Mouse (Mus musculus) forebrain, embryonic 14.5 days (tissue): ENCODE results near the gene Alg14. TPM values are rescaled to one million over a fixed set of nuclear protein-coding genes. Genes with fewer than 3 reads are reported as not detected.

Experiments
- ATAC-seq: fragments of 200-750 bp; cut with Nextera tagmentation; 2 replicates; pipeline ENCODE4 v1.8.0; 2017; ENCODE audit warnings: mild to moderate bottlenecking, moderate library complexity
- DNase-seq: peaks from one replicate; pipeline ENCODE4 v3.0.0-alpha.2; 2015; ENCODE audit warnings: low spot score
- H3K27ac ChIP-seq: fragments of 300-500 bp; sonication (generic); 2 replicates; pipeline ENCODE4 v1.5.1; 2014; ENCODE audit warnings: low read depth, mild to moderate bottlenecking, control low read depth, low read length, moderate library complexity
- H3K27me3 ChIP-seq: fragments of 300-500 bp; sonication (generic); replicated peaks from 2 replicates; pipeline ENCODE4 v1.6.1; 2014; ENCODE audit warnings: low read length, control low read depth, mixed read lengths; ENCODE audit not compliant: control insufficient read depth, insufficient read depth
- H3K36me3 ChIP-seq: fragments of 300-500 bp; sonication (generic); 2 replicates; pipeline ENCODE4 v1.6.1; 2014; ENCODE audit warnings: low read length, control low read depth; ENCODE audit not compliant: control insufficient read depth, insufficient read depth
- H3K4me1 ChIP-seq: fragments of 300-500 bp; sonication (generic); 2 replicates; pipeline ENCODE4 v1.6.1; 2014; ENCODE audit warnings: antibody characterized with exemption, low read length, control low read depth; ENCODE audit not compliant: control insufficient read depth, insufficient read depth
- H3K4me2 ChIP-seq: fragments of 300-500 bp; sonication (generic); 2 replicates; pipeline ENCODE4 v1.6.1; 2014; ENCODE audit warnings: mild to moderate bottlenecking, control low read depth, low read length
- H3K4me3 ChIP-seq: fragments of 300-500 bp; sonication (generic); 2 replicates; pipeline ENCODE4 v1.5.1; 2014; ENCODE audit warnings: low read depth, low read length, control low read depth
- H3K9ac ChIP-seq: fragments of 300-500 bp; sonication (generic); 2 replicates; pipeline ENCODE4 v1.6.1; 2014; ENCODE audit warnings: mild to moderate bottlenecking, low read length, control low read depth, moderate library complexity
- H3K9me3 ChIP-seq: fragments of 300-500 bp; sonication (generic); replicated peaks from 2 replicates; pipeline ENCODE4 v1.6.1; 2016; ENCODE audit warnings: low read length, control low read depth, mixed read lengths; ENCODE audit not compliant: control insufficient read depth
- WGBS: fragments of 180-500 bp; shearing (Covaris S2); extraction: QIAGEN DNeasy Blood & Tissue Kit; methylation state at CpG from one replicate; pipeline ENCODE4 v1.1.7; 2014; 5-methylcytosine and 5-hydroxymethylcytosine counted together
- polyA plus RNA-seq: library from polyadenylated mRNA; unstranded; fragments of >200 nt; fragmentation: Nextera tagmentation; extraction: Ambion mirVana; gene quantifications from 2 replicates; pipeline ENCODE4 v1.2.1, GENCODE M21; 2014

Alg14 gene
- polyA plus RNA-seq, 1 experiment from 2014 or later = 40.9 TPM

DNA sequence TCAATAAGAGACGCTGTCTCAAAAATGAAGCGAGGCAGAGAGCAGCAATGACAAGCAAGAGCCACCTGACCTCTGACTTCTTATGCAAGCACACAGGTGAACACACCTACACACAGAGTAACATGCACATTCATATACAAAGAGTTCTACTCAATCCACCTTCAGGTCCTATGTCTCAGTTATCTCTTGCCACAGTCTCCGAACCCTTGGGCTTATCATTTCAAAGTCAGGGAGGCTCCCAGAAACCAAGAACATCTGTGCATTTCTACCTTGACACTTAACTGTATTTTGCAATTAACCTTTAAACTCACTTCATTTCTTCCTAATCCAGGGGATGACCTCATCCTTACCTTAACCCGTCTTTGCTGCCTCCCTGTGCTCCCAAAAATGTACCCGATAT is 24.3 kb upstream of the Alg14 start:
- Histone ChIP-seq H3K9ac (no peak overlapping the region), H3K4me3 (no peak overlapping the region), H3K27me3 (peaks cover 6% of the 10 kb centered on the region), H3K4me1 (no peaks in the 10 kb centered on the region), H3K9me3 (no peaks in the 10 kb centered on the region), H3K4me2 (no peak overlapping the region), H3K36me3 (no peaks in the 10 kb centered on the region), H3K27ac (no peak overlapping the region)
- no peak for DNase-seq
- ATAC-seq = no peak
- 87% methylated on average over 5 of the region's 5 CpGs for WGBS

DNA sequence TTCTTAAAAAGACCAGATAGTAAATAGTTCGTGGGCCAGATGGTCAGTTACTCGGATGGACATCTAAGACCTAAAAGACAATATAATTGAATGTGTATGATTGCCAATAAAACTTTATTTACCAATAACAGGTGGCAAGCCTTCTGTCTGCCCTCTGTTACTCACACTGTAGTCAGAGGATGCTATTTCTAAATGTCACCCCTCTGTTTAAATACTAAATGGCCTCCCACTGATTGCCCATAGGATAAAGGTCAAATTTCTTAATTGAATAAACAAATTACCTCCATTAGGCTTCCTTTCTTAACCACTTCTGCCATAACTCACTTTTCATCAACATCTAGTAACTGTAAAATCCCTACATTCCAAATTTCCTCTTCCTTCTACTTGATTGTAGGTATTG is 19.0 kb upstream of the Alg14 start:
- Histone ChIP-seq H3K27ac (no peak overlapping the region), H3K4me1 (no peaks in the 10 kb centered on the region), H3K36me3 (no peaks in the 10 kb centered on the region), H3K27me3 (no peaks in the 10 kb centered on the region), H3K4me3 (no peak overlapping the region), H3K9me3 (no peaks in the 10 kb centered on the region), H3K9ac (no peak overlapping the region), H3K4me2 (no peak overlapping the region)
- no peak for DNase-seq
- WGBS = 86% methylated on average over 2 of the region's 2 CpGs
- no peak for ATAC-seq

DNA sequence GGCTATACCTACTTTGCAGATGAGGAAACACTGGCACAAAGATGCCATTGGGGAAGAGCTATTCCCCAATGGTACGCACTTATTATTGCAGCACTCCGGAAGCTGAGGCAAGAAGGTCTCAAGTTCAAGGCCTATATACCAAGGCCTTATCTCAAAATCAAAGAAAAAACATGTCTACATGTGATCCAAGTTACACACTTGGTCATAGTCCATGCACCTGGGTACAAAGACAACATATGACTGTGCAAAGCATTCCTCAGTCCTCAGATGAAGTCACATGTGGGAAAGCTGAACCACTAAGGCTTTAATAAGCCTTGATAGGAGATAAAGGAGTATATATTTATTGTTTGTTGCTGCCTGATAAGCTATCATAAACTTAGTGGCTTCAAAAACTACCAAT is 17.6 kb upstream of the Alg14 start:
- no peak for ATAC-seq
- WGBS = 98% methylated on average over 2 of the region's 2 CpGs
- H3K27me3 ChIP-seq = no peaks in the 10 kb centered on the region
- no peaks in the 10 kb centered on the region for H3K36me3 ChIP-seq
- H3K4me3 ChIP-seq = no peak overlapping the region
- H3K4me2 ChIP-seq = no peak overlapping the region
- DNase-seq = no peak
- no peaks in the 10 kb centered on the region for H3K9me3 ChIP-seq
- H3K9ac ChIP-seq = no peak overlapping the region
- H3K27ac ChIP-seq = no peak overlapping the region
- H3K4me1 ChIP-seq = no peaks in the 10 kb centered on the region

DNA sequence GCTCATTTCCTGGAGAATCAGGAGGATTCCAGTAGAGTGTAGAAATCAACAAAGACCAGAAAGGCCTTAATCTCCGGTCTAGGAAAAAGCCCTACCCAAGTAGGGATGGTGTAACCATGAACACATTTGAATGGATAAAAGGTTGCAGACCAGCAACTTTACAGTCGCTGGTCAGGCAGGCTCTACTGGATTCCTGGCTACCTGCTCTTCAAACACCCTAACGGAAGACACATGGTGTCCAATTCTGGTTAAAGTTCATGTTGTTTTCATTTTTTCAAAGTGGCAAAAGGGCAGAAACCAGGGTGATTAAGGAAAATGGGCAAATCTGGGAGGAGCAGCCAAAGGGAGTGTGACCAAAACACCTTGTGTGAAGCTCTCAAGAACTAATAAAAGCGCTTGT is 14.6 kb upstream of the Alg14 start:
- WGBS = 90% methylated on average over 4 of the region's 4 CpGs
- ATAC-seq = no peak
- Histone ChIP-seq H3K9me3 (no peaks in the 10 kb centered on the region), H3K4me2 (no peak overlapping the region), H3K9ac (no peak overlapping the region), H3K27ac (no peak overlapping the region), H3K27me3 (no peaks in the 10 kb centered on the region), H3K36me3 (no peaks in the 10 kb centered on the region), H3K4me3 (no peak overlapping the region), H3K4me1 (no peaks in the 10 kb centered on the region)
- DNase-seq = no peak

DNA sequence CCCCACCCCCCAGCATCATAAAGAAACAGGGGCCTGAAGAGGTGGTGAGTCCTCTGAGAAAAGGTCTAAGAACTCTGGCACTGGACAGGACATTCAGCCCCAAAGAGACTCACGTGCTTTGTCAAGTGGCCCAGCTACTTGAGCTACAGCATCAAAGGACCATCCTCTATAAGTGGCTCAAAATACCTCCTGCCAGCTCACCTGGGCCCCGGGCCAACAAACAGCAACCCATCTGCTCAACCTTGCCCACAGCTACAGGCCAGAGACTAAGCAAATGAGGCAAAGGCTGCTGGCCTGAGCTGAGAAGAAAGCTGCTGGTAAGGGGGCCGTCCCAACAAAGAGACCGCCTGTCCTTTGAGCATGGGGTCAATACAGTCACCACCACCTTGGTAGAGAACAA is 14.0 kb upstream of the Alg14 start:
- no peak overlapping the region for H3K4me2 ChIP-seq
- H3K4me3 ChIP-seq = no peak overlapping the region
- no peaks in the 10 kb centered on the region for H3K4me1 ChIP-seq
- DNase-seq (no peak), ATAC-seq (no peak)
- H3K27me3 ChIP-seq = no peaks in the 10 kb centered on the region
- H3K36me3 ChIP-seq = no peaks in the 10 kb centered on the region
- 88% methylated on average over 4 of the region's 4 CpGs for WGBS
- H3K27ac ChIP-seq = no peak overlapping the region
- no peak overlapping the region for H3K9ac ChIP-seq
- no peaks in the 10 kb centered on the region for H3K9me3 ChIP-seq

DNA sequence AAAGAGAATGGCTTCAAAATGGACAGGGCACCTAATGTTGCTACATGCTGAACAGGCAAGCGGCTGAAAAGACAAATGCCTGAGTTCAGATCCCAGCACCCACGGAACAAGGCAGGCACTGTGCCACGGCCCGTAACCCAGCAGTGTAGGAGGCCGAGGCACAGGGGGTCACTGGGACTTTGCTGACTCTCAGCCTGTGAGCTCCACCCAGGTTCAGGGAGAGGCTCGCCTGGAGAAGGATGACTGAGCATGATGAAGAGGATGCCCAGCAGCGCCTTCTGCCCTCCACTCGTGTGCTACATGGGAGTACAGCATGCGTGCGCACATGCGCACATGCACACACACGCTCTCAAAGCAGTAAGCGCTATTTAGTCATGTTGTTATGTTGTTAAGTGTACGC is 11.9 kb upstream of the Alg14 start:
- Histone ChIP-seq H3K4me2 (no peak overlapping the region), H3K4me1 (no peaks in the 10 kb centered on the region), H3K36me3 (no peaks in the 10 kb centered on the region), H3K9me3 (no peaks in the 10 kb centered on the region), H3K9ac (no peak overlapping the region), H3K4me3 (no peak overlapping the region), H3K27ac (no peak overlapping the region), H3K27me3 (no peaks in the 10 kb centered on the region)
- ATAC-seq (no peak), DNase-seq (no peak)
- WGBS = 87% methylated on average over 14 of the region's 14 CpGs

DNA sequence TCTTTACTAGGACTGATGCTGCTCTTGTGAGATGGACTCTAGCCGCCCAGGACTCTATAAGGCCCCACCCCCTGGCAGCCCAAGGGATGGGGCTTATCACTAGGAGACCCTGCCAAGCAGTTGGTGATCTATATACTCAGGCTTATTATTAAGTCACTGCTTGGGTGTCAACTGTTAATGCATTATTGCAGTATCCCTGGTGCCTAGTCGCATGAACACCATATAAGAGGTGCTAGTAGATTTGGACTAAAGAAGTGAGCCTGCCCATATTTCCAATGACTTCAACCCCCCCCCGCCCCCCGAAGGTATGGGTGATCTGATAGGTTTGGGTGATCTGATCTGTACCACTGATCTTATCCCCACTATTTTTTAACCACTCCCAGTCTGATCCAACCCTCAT is 8.6 kb upstream of the Alg14 start, which contains the start of gene Tmem56:
Tmem56 (minus strand) TSS at position 101 of the 400 bp plus-strand sequence.
- Histone ChIP-seq H3K9me3 (no peaks in the 10 kb centered on the region), H3K4me1 (no peaks in the 10 kb centered on the region), H3K4me2 (no peak within 1 kb of the TSS), H3K27ac (no peak within 1 kb of the TSS), H3K36me3 (no peaks in the 10 kb centered on the region), H3K9ac (no peak within 1 kb of the TSS), H3K27me3 (no peaks in the 10 kb centered on the region), H3K4me3 (no peak within 1 kb of the TSS)
- no peak for DNase-seq
- no peak for ATAC-seq
- 81% methylated on average over 4 of the region's 4 CpGs for WGBS

DNA sequence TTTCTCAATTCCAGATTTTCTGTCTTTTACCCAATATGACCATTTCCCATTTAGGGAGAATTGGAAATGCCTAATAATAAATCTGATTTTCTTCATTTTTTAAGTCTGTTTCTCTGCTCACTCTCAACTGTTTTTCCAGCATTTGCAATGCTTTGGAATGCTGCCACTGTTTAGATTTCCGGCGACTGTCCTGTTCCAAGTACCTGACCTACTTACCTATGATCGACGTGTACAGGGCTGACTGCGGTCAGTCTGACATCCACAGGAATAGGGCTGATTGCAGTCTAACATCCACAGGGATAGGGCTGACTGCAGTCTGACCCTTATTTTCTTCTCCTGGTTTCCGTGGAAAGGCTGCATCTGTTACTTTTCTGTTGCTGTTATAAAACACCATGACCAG is 6.4 kb upstream of the Alg14 start:
- WGBS = 95% methylated on average over 6 of the region's 6 CpGs
- Histone ChIP-seq H3K36me3 (no peaks in the 10 kb centered on the region), H3K9ac (no peak overlapping the region), H3K27ac (no peak overlapping the region), H3K4me1 (no peaks in the 10 kb centered on the region), H3K4me2 (no peak overlapping the region), H3K27me3 (no peaks in the 10 kb centered on the region), H3K9me3 (no peaks in the 10 kb centered on the region), H3K4me3 (no peak overlapping the region)
- no peak for ATAC-seq
- no peak for DNase-seq

DNA sequence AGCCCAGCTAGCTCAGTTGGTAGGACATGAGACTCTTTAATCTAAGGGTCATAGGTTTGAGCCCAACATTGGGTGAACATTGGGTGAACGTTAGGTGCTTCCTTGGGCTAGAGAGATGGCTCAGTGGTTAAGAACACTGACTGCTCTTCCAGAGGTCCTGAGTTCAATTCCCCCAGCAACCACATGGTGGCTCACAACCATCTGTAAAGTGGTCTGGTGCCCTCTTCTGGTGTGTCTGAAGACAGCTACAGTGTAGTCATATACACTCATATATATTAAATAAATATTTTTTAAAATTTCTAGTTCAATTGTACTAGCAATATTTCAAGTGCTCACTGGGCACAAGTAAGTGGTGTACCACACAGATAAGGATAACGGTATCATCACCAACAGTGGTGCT is 4.4 kb upstream of the Alg14 start:
- Histone ChIP-seq H3K4me1 (0 out of 2 replicates have a peak, but pooled peaks cover 5% of the 10 kb centered on the region), H3K27ac (no peak overlapping the region), H3K36me3 (no peaks in the 10 kb centered on the region), H3K9ac (no peak overlapping the region), H3K4me3 (no peak overlapping the region), H3K9me3 (no peaks in the 10 kb centered on the region), H3K4me2 (no peak overlapping the region), H3K27me3 (no peaks in the 10 kb centered on the region)
- WGBS = 96% methylated on average over 2 of the region's 2 CpGs
- no peak for DNase-seq
- no peak for ATAC-seq
